Mouse (Mus musculus): ENCODE results near the gene Helz2.
A peak's percentile ranks its signal among the peaks of the same experiment; 100 is the strongest.
"Not testable (repeated sequence)": the region's sequence is repeated elsewhere in the genome, so short reads cannot be mapped to it uniquely, and the experiment has no call there.

The Helz2 gene

DNA sequence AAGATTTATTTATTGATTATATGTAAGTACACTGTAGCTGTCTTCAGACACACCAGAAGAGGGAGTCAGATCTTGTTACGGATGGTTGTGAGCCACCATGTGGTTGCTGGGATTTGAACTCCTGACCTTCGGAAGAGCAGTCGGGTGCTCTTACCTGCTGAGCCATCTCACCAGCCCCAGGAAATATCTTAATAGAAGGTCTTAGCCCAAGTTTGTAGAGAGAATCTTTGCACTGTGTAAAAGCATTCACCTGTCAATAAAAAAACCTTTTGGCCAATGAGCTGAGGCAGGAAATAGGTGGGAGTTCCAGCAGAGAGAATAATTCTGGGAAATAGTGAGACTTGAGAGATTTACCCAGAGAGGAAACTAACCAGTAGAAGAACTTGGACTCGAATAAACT is 50.4 kb downstream of the Helz2 start:
- DNase-seq, result not testable (repeated sequence)

DNA sequence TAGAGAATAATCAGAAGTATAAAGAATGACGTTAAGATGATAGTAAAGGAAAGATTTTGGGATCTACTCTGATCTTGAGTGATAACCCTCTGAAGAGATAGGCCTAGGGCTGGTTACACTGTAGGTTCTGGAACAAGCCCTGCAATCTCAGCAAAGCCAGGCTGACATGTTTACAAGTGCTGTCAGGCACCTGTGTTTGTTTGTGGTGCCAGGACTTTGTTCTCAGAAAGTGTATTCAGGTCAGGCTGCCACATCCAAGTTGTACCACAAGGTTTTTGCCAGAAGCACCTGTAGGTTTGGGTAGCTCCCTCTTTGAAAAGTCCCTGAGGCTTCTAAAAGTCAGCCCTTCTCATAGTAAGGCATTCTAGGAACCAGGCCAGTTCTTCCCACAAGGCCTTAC is 52.5 kb downstream of the Helz2 start:
- no peak for DNase-seq

DNA sequence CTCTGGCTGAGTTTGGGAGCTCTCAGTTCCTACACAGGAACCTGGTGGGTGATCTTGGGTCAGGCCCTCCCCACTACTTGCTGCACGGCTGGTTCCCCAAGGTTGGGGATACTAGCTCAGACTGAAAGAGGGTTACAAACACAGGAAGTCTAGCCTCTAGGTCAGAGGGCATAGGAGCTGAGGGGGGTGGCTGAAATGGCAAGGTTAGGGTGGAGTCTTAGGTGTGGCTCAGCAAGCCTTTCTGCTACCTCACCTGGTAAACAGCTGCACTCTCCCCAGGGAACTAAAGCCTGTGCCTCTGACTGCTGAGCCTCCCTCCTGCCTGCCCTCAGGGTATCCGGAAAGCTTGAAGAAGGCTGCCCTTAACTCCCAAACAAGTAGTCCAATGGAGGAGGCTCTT is 53.1 kb downstream of the Helz2 start:
- peak in 1 of 2 experiments; percentile 21 for DNase-seq

DNA sequence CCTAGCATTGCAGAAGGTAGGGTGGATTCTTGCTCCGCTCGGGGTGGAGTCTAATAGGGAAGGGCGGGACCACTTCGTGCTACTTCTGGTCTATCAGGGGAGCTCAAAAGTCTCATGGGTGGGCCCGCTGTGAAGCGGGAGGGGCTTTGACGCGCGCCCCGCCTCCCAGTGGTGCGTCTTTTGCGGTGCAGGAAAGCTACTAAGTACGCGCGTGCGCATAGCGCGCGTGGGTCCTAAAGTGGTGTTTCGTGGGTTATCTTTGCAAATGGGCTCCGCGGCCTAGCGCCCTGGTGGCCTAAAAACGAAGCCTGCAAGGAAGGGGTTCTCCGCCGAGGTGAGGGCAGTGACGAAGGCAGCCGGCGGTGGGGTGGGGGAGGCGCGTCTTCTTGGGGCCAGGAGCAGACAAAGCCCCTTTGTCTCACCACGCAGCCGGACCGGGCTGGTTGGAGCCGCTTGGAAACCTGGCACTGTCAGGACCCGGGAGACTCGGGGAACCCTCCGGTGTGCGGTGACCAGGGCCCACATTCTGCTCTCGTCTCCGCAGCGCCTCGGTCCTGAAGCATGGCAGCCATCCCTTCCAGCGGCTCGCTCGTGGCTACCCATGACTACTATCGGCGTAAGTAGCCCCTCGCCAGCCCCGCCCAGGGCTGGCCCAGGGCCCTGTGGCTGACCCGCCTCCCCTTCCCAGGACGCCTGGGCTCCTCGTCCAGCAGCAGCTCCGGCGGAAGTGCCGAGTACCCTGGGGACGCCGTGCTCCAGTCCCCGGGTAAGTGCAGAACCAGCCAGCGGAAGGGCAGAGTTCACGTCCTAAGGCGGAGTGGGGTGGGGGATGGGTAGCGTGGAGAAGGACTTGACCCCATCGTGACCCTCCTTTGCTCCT is 54.5 kb downstream of the Helz2 start, which contains the start of gene Ppdpf:
Gene Ppdpf (plus strand): TSS at position 127 of the 880 bp plus-strand sequence.
- DNase-seq, result peak; percentile 95 to 97

DNA sequence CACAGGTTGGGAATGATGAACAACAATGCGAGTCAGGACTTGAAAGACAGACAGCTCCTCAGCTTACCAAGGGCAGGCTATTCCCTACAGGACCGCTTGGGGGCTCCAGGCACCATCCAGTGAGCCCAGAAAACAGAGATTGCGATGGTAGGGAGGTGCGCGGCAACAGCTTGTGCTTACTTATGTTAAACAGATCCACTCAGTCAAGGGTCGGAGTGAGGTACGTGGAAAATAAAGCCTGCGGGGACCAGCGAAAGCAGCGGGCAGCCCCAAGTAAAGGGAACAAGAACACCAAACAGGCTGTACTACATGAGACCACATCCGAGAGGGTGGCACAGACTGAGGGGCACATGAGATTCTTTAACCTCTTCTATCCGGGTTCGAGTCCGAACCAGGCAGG is 55.2 kb downstream of the Helz2 start:
- DNase-seq, result peak; percentile 89 to 93

DNA sequence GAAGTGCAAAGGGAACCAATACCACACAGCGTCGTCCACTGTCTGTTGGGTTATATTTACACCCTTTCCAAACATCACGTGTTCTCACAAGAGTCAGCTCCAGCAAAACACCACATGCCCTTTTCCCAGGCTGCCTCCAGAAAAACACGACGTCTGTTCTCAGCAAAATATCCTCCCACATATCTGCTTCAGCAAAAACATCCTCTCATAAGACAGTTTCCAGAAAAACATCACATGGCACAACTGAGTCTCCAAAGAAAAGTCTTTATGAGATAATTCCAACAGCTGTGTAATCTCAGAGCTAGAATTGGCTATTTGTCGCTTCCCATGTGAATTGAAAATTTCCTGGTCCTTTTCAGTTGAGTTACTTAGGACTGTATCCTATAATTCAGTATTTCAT is 60.9 kb downstream of the Helz2 start:
- no peak for DNase-seq

DNA sequence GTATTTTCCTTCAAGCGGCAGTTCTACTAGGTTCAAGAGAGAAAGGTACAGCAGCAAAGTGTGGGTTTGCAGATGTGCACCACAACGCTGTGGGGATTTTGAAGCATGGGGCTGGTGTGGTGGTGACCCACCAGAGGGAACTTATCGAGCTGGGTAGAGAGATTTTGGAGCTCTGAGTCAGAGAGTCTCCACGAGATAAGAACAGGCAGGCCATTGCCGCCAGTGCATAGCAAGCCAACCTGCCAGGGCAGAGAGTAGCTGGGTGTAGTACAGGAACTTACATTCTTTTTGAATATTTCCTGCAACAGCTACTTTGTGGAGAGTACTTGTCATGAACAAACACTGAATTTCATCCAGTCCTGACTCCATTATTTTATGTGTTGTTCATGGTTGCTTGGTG is 63.4 kb downstream of the Helz2 start:
- no peak for DNase-seq

DNA sequence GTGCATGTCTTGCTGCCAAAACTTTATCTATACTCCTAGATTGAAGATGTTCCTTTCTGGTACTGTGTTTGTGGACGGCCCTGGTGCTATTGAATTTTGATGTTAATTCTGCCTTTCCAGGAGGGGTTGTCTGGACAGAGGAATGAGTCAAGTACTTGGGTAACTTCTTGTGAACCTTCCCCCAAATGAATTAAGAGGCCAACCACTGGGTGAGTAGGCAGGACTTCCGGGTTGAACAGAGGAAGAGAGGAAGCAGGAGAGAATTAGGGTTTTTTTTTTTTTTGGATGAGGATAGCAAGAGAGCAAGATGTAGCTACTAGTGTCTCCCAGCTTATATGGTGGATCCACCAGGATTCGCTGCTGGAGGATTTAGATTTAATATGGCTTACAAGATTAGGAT is 63.8 kb downstream of the Helz2 start:
- DNase-seq, result no peak
